Mouse (Mus musculus): Measurements from ENCODE around the gene Cyp8b1. TPM values are rescaled to one million over a fixed set of nuclear protein-coding genes. Genes with fewer than 3 reads are reported as not detected.

Gene Cyp8b1
- polyA plus RNA-seq, 1 experiment from 2014 or later: not detected

- DNase-seq (ENCODE audit: low spot score): no peak
- Histone ChIP-seq H3K27ac (replicated peaks) (no peak overlapping the region), H3K36me3 (replicated peaks) (no peaks in the 10 kb centered on the region), H3K9me3 (no peaks in the 10 kb centered on the region), H3K4me1 (no peaks in the 10 kb centered on the region), H3K27me3 (replicated peaks; ENCODE audit: low read depth, poor library complexity, severe bottlenecking) (no peaks in the 10 kb centered on the region), H3K4me3 (no peak overlapping the region)
- 90% methylated on average over 7 of the region's 7 CpGs for WGBS
These were observed 4.9 kb downstream of the Cyp8b1 start for GRCm38 (mm10) chr9:121911196-121911595.

GRCm38 (mm10) chr9:121909635-121910034 is 6.5 kb downstream of the Cyp8b1 start:
- Histone ChIP-seq H3K4me1 (no peaks in the 10 kb centered on the region), H3K27ac (replicated peaks) (no peak overlapping the region), H3K27me3 (replicated peaks; ENCODE audit: low read depth, poor library complexity, severe bottlenecking) (no peaks in the 10 kb centered on the region), H3K9me3 (no peaks in the 10 kb centered on the region), H3K4me3 (no peak overlapping the region), H3K36me3 (replicated peaks) (no peaks in the 10 kb centered on the region)
- DNase-seq (ENCODE audit: low spot score): no peak
- WGBS: 83% methylated on average over 6 of the region's 6 CpGs

GRCm38 (mm10) chr9:121908321-121908720 is 7.8 kb downstream of the Cyp8b1 start:
- H3K9me3 ChIP-seq: no peaks in the 10 kb centered on the region
- WGBS: 94% methylated on average over 17 of the region's 17 CpGs
- no peaks in the 10 kb centered on the region for H3K27me3 ChIP-seq (replicated peaks; ENCODE audit: low read depth, poor library complexity, severe bottlenecking)

GRCm38 (mm10) chr9:121907356-121908070 is 8.6 kb downstream of the Cyp8b1 start:
- Histone ChIP-seq H3K9me3 (no peaks in the 10 kb centered on the region), H3K4me1 (no peaks in the 10 kb centered on the region)
- WGBS: 72% methylated on average over 10 of the region's 10 CpGs

More at GRCm38 (mm10) chr9:121908321-121908720, 7.8 kb downstream of the Cyp8b1 start:
- H3K4me1 ChIP-seq: no peaks in the 10 kb centered on the region
- no peak for DNase-seq (ENCODE audit: low spot score)
- no peak overlapping the region for H3K27ac ChIP-seq (replicated peaks)
- H3K36me3 ChIP-seq (replicated peaks): no peaks in the 10 kb centered on the region
- H3K4me3 ChIP-seq: no peak overlapping the region

GRCm38 (mm10) chr9:121906456-121906855 is 9.6 kb downstream of the Cyp8b1 start:
- H3K9me3 ChIP-seq: no peaks in the 10 kb centered on the region
- H3K36me3 ChIP-seq (replicated peaks): no peaks in the 10 kb centered on the region
- no peak overlapping the region for H3K4me3 ChIP-seq
- 83% methylated on average over 5 of the region's 5 CpGs for WGBS
- H3K4me1 ChIP-seq: no peaks in the 10 kb centered on the region
- DNase-seq (ENCODE audit: low spot score): no peak
- H3K27me3 ChIP-seq (replicated peaks; ENCODE audit: low read depth, poor library complexity, severe bottlenecking): no peaks in the 10 kb centered on the region
- no peak overlapping the region for H3K27ac ChIP-seq (replicated peaks)

More at GRCm38 (mm10) chr9:121907356-121908070, 8.6 kb downstream of the Cyp8b1 start:
- DNase-seq (ENCODE audit: low spot score): no peak
- no peaks in the 10 kb centered on the region for H3K27me3 ChIP-seq (replicated peaks; ENCODE audit: low read depth, poor library complexity, severe bottlenecking)
- H3K36me3 ChIP-seq (replicated peaks): no peaks in the 10 kb centered on the region
- no peak overlapping the region for H3K27ac ChIP-seq (replicated peaks)
- H3K4me3 ChIP-seq: no peak overlapping the region

- Histone ChIP-seq H3K27me3 (replicated peaks; ENCODE audit: low read depth, poor library complexity, severe bottlenecking) (no peaks in the 10 kb centered on the region), H3K9me3 (no peaks in the 10 kb centered on the region), H3K4me1 (no peaks in the 10 kb centered on the region), H3K36me3 (replicated peaks) (no peaks in the 10 kb centered on the region), H3K27ac (replicated peaks) (no peak overlapping the region), H3K4me3 (no peak overlapping the region)
- DNase-seq (ENCODE audit: low spot score): no peak
- WGBS: 86% methylated on average over 4 of the region's 4 CpGs
These were observed 10.4 kb downstream of the Cyp8b1 start for GRCm38 (mm10) chr9:121905556-121906185.

- 89% methylated on average over 7 of the region's 7 CpGs for WGBS
These were observed 11.2 kb downstream of the Cyp8b1 start for GRCm38 (mm10) chr9:121904946-121905345.

GRCm38 (mm10) chr9:121904319-121904718 is 11.8 kb downstream of the Cyp8b1 start:
- H3K36me3 ChIP-seq (replicated peaks): no peaks in the 10 kb centered on the region
- no peak for DNase-seq (ENCODE audit: low spot score)
- WGBS: 88% methylated on average over 4 of the region's 4 CpGs
- no peaks in the 10 kb centered on the region for H3K4me1 ChIP-seq
- H3K4me3 ChIP-seq: no peak overlapping the region
- H3K27ac ChIP-seq (replicated peaks): no peak overlapping the region
- H3K9me3 ChIP-seq: no peaks in the 10 kb centered on the region
- H3K27me3 ChIP-seq (replicated peaks; ENCODE audit: low read depth, poor library complexity, severe bottlenecking): no peaks in the 10 kb centered on the region

More at GRCm38 (mm10) chr9:121904946-121905345, 11.2 kb downstream of the Cyp8b1 start:
- no peak overlapping the region for H3K27ac ChIP-seq (replicated peaks)
- H3K36me3 ChIP-seq (replicated peaks): no peaks in the 10 kb centered on the region
- H3K4me1 ChIP-seq: no peaks in the 10 kb centered on the region
- no peak overlapping the region for H3K4me3 ChIP-seq
- DNase-seq (ENCODE audit: low spot score): no peak
- no peaks in the 10 kb centered on the region for H3K9me3 ChIP-seq
- H3K27me3 ChIP-seq (replicated peaks; ENCODE audit: low read depth, poor library complexity, severe bottlenecking): no peaks in the 10 kb centered on the region

- WGBS: 81% methylated on average over 8 of the region's 8 CpGs
- H3K4me3 ChIP-seq: no peak overlapping the region
These were observed 12.4 kb downstream of the Cyp8b1 start for GRCm38 (mm10) chr9:121903476-121904305.

GRCm38 (mm10) chr9:121901710-121902700 is 14.1 kb downstream of the Cyp8b1 start:
- no peak overlapping the region for H3K4me3 ChIP-seq
- 73% methylated on average over 5 of the region's 5 CpGs for WGBS
- H3K9me3 ChIP-seq: no peaks in the 10 kb centered on the region
- H3K27me3 ChIP-seq (replicated peaks; ENCODE audit: low read depth, poor library complexity, severe bottlenecking): no peaks in the 10 kb centered on the region
- H3K36me3 ChIP-seq (replicated peaks): no peaks in the 10 kb centered on the region
- no peak for DNase-seq (ENCODE audit: low spot score)
- H3K4me1 ChIP-seq: no peaks in the 10 kb centered on the region
- no peak overlapping the region for H3K27ac ChIP-seq (replicated peaks)

More at GRCm38 (mm10) chr9:121903476-121904305, 12.4 kb downstream of the Cyp8b1 start:
- no peak overlapping the region for H3K27ac ChIP-seq (replicated peaks)
- no peaks in the 10 kb centered on the region for H3K9me3 ChIP-seq
- H3K4me1 ChIP-seq: no peaks in the 10 kb centered on the region
- no peak for DNase-seq (ENCODE audit: low spot score)
- H3K27me3 ChIP-seq (replicated peaks; ENCODE audit: low read depth, poor library complexity, severe bottlenecking): no peaks in the 10 kb centered on the region
- no peaks in the 10 kb centered on the region for H3K36me3 ChIP-seq (replicated peaks)

GRCm38 (mm10) chr9:121900282-121900855 is 15.7 kb downstream of the Cyp8b1 start:
- Histone ChIP-seq H3K4me1 (no peaks in the 10 kb centered on the region), H3K36me3 (replicated peaks) (no peaks in the 10 kb centered on the region), H3K27me3 (replicated peaks; ENCODE audit: low read depth, poor library complexity, severe bottlenecking) (no peaks in the 10 kb centered on the region), H3K9me3 (no peaks in the 10 kb centered on the region), H3K4me3 (no peak overlapping the region), H3K27ac (replicated peaks) (no peak overlapping the region)
- 87% methylated on average over 5 of the region's 5 CpGs for WGBS
- no peak for DNase-seq (ENCODE audit: low spot score)

Measured in embryonic facial prominence, embryonic 10.5 days (tissue).